Mouse (Mus musculus): ENCODE measurements around the gene Gm10188. TPM values are rescaled to one million over a fixed set of nuclear protein-coding genes. Genes with fewer than 3 reads are reported as not detected.

Gene Gm10188
- polyA plus RNA-seq, 1 experiment, result not detected

DNA sequence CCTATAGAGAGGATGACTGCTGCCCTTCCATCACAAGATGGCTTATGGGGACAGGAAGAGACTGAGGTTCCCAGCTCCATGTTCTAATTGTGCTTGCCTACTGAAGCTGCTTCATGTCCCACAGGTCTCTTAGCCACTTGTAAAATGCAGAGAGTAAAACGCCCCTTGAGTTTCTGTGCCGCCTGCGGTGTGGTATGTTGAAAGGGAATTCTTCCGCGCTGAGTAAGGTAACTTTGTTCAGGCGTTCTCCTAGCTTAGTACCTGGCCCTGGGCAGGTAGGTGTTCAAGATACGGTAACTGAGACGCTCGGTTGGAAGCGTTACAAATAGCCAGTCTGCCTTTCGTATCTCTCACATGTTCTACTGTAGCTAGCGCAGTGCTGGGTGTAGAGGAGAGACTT lies 17.9 kb downstream of the Gm10188 start:
- no peak for TF ChIP-seq TAL1 (IDR thresholded peaks at IDR 0.05; ENCODE audit: low read length)
- no peak for TF ChIP-seq GATA1 (IDR thresholded peaks at IDR 0.05; ENCODE audit: low read length)
- no peaks in the 10 kb centered on the region for H3K36me3 ChIP-seq (ENCODE audit: control insufficient read depth)
- peaks cover 5% of the 10 kb centered on the region; the same call in 1 of the 2 replicates for H3K4me1 ChIP-seq (ENCODE audit: control insufficient read depth)
- no peaks in the 10 kb centered on the region for H3K9me3 ChIP-seq (ENCODE audit: control insufficient read depth, low read length)
- no peak overlapping the region for H3K4me3 ChIP-seq (replicated peaks)
- peaks cover 41% of the 10 kb centered on the region for H3K27me3 ChIP-seq (ENCODE audit: control insufficient read depth)

- Histone ChIP-seq H3K9me3 (ENCODE audit: control insufficient read depth, low read length) (no peaks in the 10 kb centered on the region), H3K27me3 (ENCODE audit: control insufficient read depth) (peaks cover 45% of the 10 kb centered on the region)
- TF ChIP-seq TAL1 (IDR thresholded peaks at IDR 0.05; ENCODE audit: low read length), result no peak
- TF ChIP-seq GATA1 (IDR thresholded peaks at IDR 0.05; ENCODE audit: low read length), result no peak
Measured at GRCm38 (mm10) chr1:132210922-132211321, 18.6 kb downstream of the Gm10188 start.

DNA sequence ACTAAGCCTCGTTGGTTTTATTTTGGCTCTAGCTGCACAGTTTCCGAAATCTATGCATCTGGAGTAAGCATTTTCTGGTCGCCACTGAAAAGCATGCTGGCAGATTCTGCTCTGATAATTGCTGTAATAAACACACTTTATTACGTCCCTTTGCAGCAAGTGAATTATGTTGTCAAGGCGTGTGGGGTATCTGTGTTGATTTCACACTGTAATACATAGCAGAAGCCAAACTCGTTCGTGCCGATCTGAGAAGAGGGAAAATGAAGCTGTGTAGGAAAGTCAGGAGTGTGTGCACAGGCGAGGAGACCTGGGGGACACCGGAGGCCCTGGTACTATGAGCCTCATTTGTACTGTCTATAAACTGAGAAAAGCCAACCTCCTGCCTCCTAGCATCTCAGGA lies 20.2 kb downstream of the Gm10188 start:
- no peaks in the 10 kb centered on the region for H3K9me3 ChIP-seq (ENCODE audit: control insufficient read depth, low read length)
- TF ChIP-seq GATA1 (IDR thresholded peaks at IDR 0.05; ENCODE audit: low read length), result no peak
- TF ChIP-seq TAL1 (IDR thresholded peaks at IDR 0.05; ENCODE audit: low read length), result no peak
- no peak overlapping the region for H3K4me3 ChIP-seq (replicated peaks)
- H3K36me3 ChIP-seq (ENCODE audit: control insufficient read depth), result no peaks in the 10 kb centered on the region
- peaks cover 5% of the 10 kb centered on the region; the same call in 1 of the 2 replicates for H3K4me1 ChIP-seq (ENCODE audit: control insufficient read depth)
- H3K27me3 ChIP-seq (ENCODE audit: control insufficient read depth), result peaks cover 55% of the 10 kb centered on the region

More at GRCm38 (mm10) chr1:132210922-132211321, 18.6 kb downstream of the Gm10188 start:
- no peak overlapping the region for H3K4me3 ChIP-seq (replicated peaks)
- H3K36me3 ChIP-seq (ENCODE audit: control insufficient read depth), result no peaks in the 10 kb centered on the region
- peaks cover 5% of the 10 kb centered on the region; the same call in 1 of the 2 replicates for H3K4me1 ChIP-seq (ENCODE audit: control insufficient read depth)

- no peaks in the 10 kb centered on the region for H3K9me3 ChIP-seq (ENCODE audit: control insufficient read depth, low read length)
- H3K27me3 ChIP-seq (ENCODE audit: control insufficient read depth), result peaks cover 61% of the 10 kb centered on the region
- TF ChIP-seq TAL1 (IDR thresholded peaks at IDR 0.05; ENCODE audit: low read length) (no peak), GATA1 (IDR thresholded peaks at IDR 0.05; ENCODE audit: low read length) (no peak)
- peaks cover 5% of the 10 kb centered on the region; the same call in 1 of the 2 replicates for H3K4me1 ChIP-seq (ENCODE audit: control insufficient read depth)
- H3K36me3 ChIP-seq (ENCODE audit: control insufficient read depth), result no peaks in the 10 kb centered on the region
- no peak overlapping the region for H3K4me3 ChIP-seq (replicated peaks)
Measured at GRCm38 (mm10) chr1:132208154-132208553, 21.4 kb downstream of the Gm10188 start.

GRCm38 (mm10) chr1:132206828-132207227 lies 22.7 kb downstream of the Gm10188 start:
- H3K9me3 ChIP-seq (ENCODE audit: control insufficient read depth, low read length), result no peaks in the 10 kb centered on the region
- no peak overlapping the region for H3K4me3 ChIP-seq (replicated peaks)
- H3K4me1 ChIP-seq (ENCODE audit: control insufficient read depth), result no peaks in the 10 kb centered on the region
- no peak for TF ChIP-seq TAL1 (IDR thresholded peaks at IDR 0.05; ENCODE audit: low read length)
- no peak for TF ChIP-seq GATA1 (IDR thresholded peaks at IDR 0.05; ENCODE audit: low read length)
- H3K36me3 ChIP-seq (ENCODE audit: control insufficient read depth), result no peaks in the 10 kb centered on the region
- peaks cover 56% of the 10 kb centered on the region for H3K27me3 ChIP-seq (ENCODE audit: control insufficient read depth)

DNA sequence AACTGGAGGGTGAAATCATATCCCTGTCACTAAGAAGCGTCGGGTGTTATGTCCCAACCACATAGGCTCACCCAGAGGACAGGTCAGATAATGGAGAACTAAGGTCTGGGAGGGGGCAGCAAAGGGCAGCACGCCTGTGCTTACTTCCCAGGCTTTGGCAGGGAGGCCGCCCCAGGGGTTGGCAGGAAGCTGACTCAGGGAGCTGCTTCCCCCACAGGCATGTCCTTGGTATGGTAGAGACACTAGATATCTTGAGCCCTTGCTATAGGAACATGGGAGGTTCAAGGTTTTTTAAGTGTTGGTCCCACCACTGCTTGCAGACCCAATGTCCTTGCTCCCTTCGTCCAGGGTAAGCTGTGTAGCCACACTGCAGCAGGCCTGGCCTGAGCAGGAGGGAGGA lies 23.6 kb downstream of the Gm10188 start:
- TF ChIP-seq GATA1 (IDR thresholded peaks at IDR 0.05; ENCODE audit: low read length), result no peak
- TF ChIP-seq TAL1 (IDR thresholded peaks at IDR 0.05; ENCODE audit: low read length), result no peak
- no peaks in the 10 kb centered on the region for H3K36me3 ChIP-seq (ENCODE audit: control insufficient read depth)
- no peaks in the 10 kb centered on the region for H3K4me1 ChIP-seq (ENCODE audit: control insufficient read depth)
- H3K27me3 ChIP-seq (ENCODE audit: control insufficient read depth), result peaks cover 53% of the 10 kb centered on the region
- H3K9me3 ChIP-seq (ENCODE audit: control insufficient read depth, low read length), result no peaks in the 10 kb centered on the region
- no peak overlapping the region for H3K4me3 ChIP-seq (replicated peaks)

- Histone ChIP-seq H3K36me3 (ENCODE audit: control insufficient read depth) (no peaks in the 10 kb centered on the region), H3K4me1 (ENCODE audit: control insufficient read depth) (no peaks in the 10 kb centered on the region), H3K27me3 (ENCODE audit: control insufficient read depth) (peaks cover 73% of the 10 kb centered on the region), H3K4me3 (replicated peaks) (no peak overlapping the region), H3K9me3 (ENCODE audit: control insufficient read depth, low read length) (no peaks in the 10 kb centered on the region)
- TF ChIP-seq TAL1 (IDR thresholded peaks at IDR 0.05; ENCODE audit: low read length) (no peak), GATA1 (IDR thresholded peaks at IDR 0.05; ENCODE audit: low read length) (no peak)
Measured at GRCm38 (mm10) chr1:132202771-132203170, 26.8 kb downstream of the Gm10188 start.

GRCm38 (mm10) chr1:132201936-132202335 lies 27.6 kb downstream of the Gm10188 start:
- Histone ChIP-seq H3K9me3 (ENCODE audit: control insufficient read depth, low read length) (no peaks in the 10 kb centered on the region), H3K27me3 (ENCODE audit: control insufficient read depth) (peaks cover 71% of the 10 kb centered on the region), H3K36me3 (ENCODE audit: control insufficient read depth) (no peaks in the 10 kb centered on the region), H3K4me3 (replicated peaks) (no peak overlapping the region), H3K4me1 (ENCODE audit: control insufficient read depth) (no peaks in the 10 kb centered on the region)
- TF ChIP-seq TAL1 (IDR thresholded peaks at IDR 0.05; ENCODE audit: low read length) (no peak), GATA1 (IDR thresholded peaks at IDR 0.05; ENCODE audit: low read length) (no peak)

- TF ChIP-seq TAL1 (IDR thresholded peaks at IDR 0.05; ENCODE audit: low read length) (no peak), GATA1 (IDR thresholded peaks at IDR 0.05; ENCODE audit: low read length) (no peak)
- Histone ChIP-seq H3K27me3 (ENCODE audit: control insufficient read depth) (peaks cover 73% of the 10 kb centered on the region), H3K9me3 (ENCODE audit: control insufficient read depth, low read length) (no peaks in the 10 kb centered on the region)
Measured at GRCm38 (mm10) chr1:132201511-132201860, 28.1 kb downstream of the Gm10188 start.

More at GRCm38 (mm10) chr1:132201511-132201860, 28.1 kb downstream of the Gm10188 start:
- no peaks in the 10 kb centered on the region for H3K4me1 ChIP-seq (ENCODE audit: control insufficient read depth)
- H3K36me3 ChIP-seq (ENCODE audit: control insufficient read depth), result no peaks in the 10 kb centered on the region
- no peak overlapping the region for H3K4me3 ChIP-seq (replicated peaks)
